Mouse (Mus musculus) right cerebral cortex, postnatal 4 days (tissue): ENCODE measurements at regions not wholly inside any gene's neighbourhood (a gene's known extent, or its start where the extent isn't known, plus 50 kb on each side); places are given as distances from the start of the nearest gene placed in this dataset.
A peak's percentile ranks its signal among the peaks of the same experiment; 100 is the strongest.
"Not testable (repeated sequence)": the region's sequence is repeated elsewhere in the genome, so short reads cannot be mapped to it uniquely, and the experiment has no call there.

ENCODE experiments used
- DNase-seq: peaks from one replicate; pipeline ENCODE4 v3.0.0-alpha.2; 2022

- DNase-seq = peak; percentile 81
These were observed 56.4 kb downstream of the Bod1 start for GRCm38 (mm10) chr11:31615107-31615811.

GRCm38 (mm10) chr11:31614394-31614713 lies 57.3 kb downstream of the Bod1 start:
- no peak for DNase-seq

GRCm38 (mm10) chr11:31613688-31614393 lies 57.8 kb downstream of the Bod1 start:
- DNase-seq = no peak

- no peak for DNase-seq
These were observed 63.2 kb downstream of the Bod1 start for GRCm38 (mm10) chr11:31608458-31608857.

- DNase-seq = no peak
These were observed 70.2 kb downstream of the Bod1 start for GRCm38 (mm10) chr11:31601499-31601898.

GRCm38 (mm10) chr11:31593604-31594003 lies 78.1 kb downstream of the Bod1 start:
- no peak for DNase-seq

- no peak for DNase-seq
These were observed 79.6 kb downstream of the Bod1 start for GRCm38 (mm10) chr11:31592061-31592460.

GRCm38 (mm10) chr11:31591037-31591554 lies 80.6 kb downstream of the Bod1 start:
- DNase-seq = no peak

- DNase-seq = no peak
These were observed 96.7 kb downstream of the Bod1 start for GRCm38 (mm10) chr11:31574941-31575340.

GRCm38 (mm10) chr11:31564742-31565510 lies 106.8 kb downstream of the Bod1 start:
- DNase-seq = no peak

GRCm38 (mm10) chr11:31563826-31564741 lies 107.6 kb downstream of the Bod1 start:
- DNase-seq = no peak

GRCm38 (mm10) chr11:31562954-31563353 lies 108.7 kb downstream of the Bod1 start:
- DNase-seq = no peak

GRCm38 (mm10) chr11:31560775-31561174 lies 110.9 kb downstream of the Bod1 start:
- DNase-seq = no peak

GRCm38 (mm10) chr11:31555042-31555441 lies 116.6 kb downstream of the Bod1 start:
- no peak for DNase-seq

- no peak for DNase-seq
These were observed 119.9 kb downstream of the Bod1 start for GRCm38 (mm10) chr11:31551614-31552271.

- no peak for DNase-seq
These were observed 120.7 kb downstream of the Bod1 start for GRCm38 (mm10) chr11:31550747-31551613.

- not testable (repeated sequence) for DNase-seq
These were observed 126.2 kb downstream of the Bod1 start for GRCm38 (mm10) chr11:31545514-31545913.

GRCm38 (mm10) chr11:31542635-31543219 lies 129.0 kb downstream of the Bod1 start:
- DNase-seq = no peak

- no peak for DNase-seq
These were observed 130.3 kb downstream of the Bod1 start for GRCm38 (mm10) chr11:31541425-31541824.

GRCm38 (mm10) chr11:31540816-31541215 lies 130.9 kb downstream of the Bod1 start:
- DNase-seq = no peak
